Comparison of ENCODE assay signal across 30 mouse cellular contexts in genomic region chr12:8657629-8658366, GRCm38 (mm10). TPM values are rescaled to one million over a fixed set of nuclear protein-coding genes. Genes with fewer than 3 reads are reported as not detected.
DNase-seq lines count a peak whose midpoint lies in the region; ATAC-seq and TF ChIP-seq lines count a peak whose summit lies in the region.
"Had no signal": no experiment of that assay in that cellular context is flagged by ENCODE, and none has a peak within 500 bp of the region (broad histone marks: within the 10 kb centered on the region; RNA-seq: fewer than 3 reads in every experiment).

No protein-coding gene starts in this region.

- TF ChIP-seq CTCF in CH12.LX (conservative IDR thresholded peaks at IDR 0.05 in 1 of 2, IDR thresholded peaks at IDR 0.05 in 1 of 2; ENCODE audit: low read depth in 2 of 2, low read length in 2 of 2) = peak in 1 of 2 experiments; percentile 15; a peak in 2 of 4 replicates
- TF ChIP-seq CTCF in stomach, postnatal 0 days (IDR thresholded peaks at IDR 0.05; ENCODE audit: low read depth) = no peak

- H3K36me3 ChIP-seq in kidney, embryonic 15.5 days = no peaks in the 10 kb centered on the region
- no peaks in the 10 kb centered on the region for H3K36me3 ChIP-seq in midbrain, embryonic 11.5 days (ENCODE audit: control insufficient read depth, insufficient read depth, low read length)
- H3K36me3 ChIP-seq in midbrain, embryonic 14.5 days (ENCODE audit: control insufficient read depth, insufficient read depth, low read length) = no peaks in the 10 kb centered on the region
- no peaks in the 10 kb centered on the region for H3K36me3 ChIP-seq in CH12.LX (replicated peaks in 1 of 2; ENCODE audit: control insufficient read depth in 1 of 2, insufficient read depth in 1 of 2, low read length in 1 of 2)
- H3K36me3 ChIP-seq in stomach, postnatal 0 days (ENCODE audit: control insufficient read depth, insufficient read depth, low read length) = no peaks in the 10 kb centered on the region
- no peaks in the 10 kb centered on the region for H3K36me3 ChIP-seq in forebrain, embryonic 15.5 days
- H3K36me3 ChIP-seq: embryonic facial prominence, embryonic 13.5 days; embryonic facial prominence, embryonic 15.5 days; forebrain, embryonic 10.5 days; forebrain, embryonic 12.5 days had no signal

- H3K9ac ChIP-seq in kidney, embryonic 15.5 days = no peak overlapping the region
- no peak overlapping the region for H3K9ac ChIP-seq in midbrain, embryonic 11.5 days (ENCODE audit: low read length)
- H3K9ac ChIP-seq in midbrain, embryonic 14.5 days (replicated peaks; ENCODE audit: low read length) = no peak overlapping the region
- H3K9ac ChIP-seq in CH12.LX (ENCODE audit: insufficient read depth, low read depth) = peak overlapping the region; percentile 25
- no peak overlapping the region for H3K9ac ChIP-seq in stomach, postnatal 0 days (ENCODE audit: low read length)
- no peak overlapping the region for H3K9ac ChIP-seq in forebrain, embryonic 15.5 days (replicated peaks)
- H3K9ac ChIP-seq: embryonic facial prominence, embryonic 13.5 days; embryonic facial prominence, embryonic 15.5 days; forebrain, embryonic 12.5 days; forebrain, postnatal 0 days had no signal

- H3K27ac ChIP-seq in kidney, embryonic 15.5 days = no peak overlapping the region
- H3K27ac ChIP-seq in midbrain, embryonic 11.5 days (ENCODE audit: low read depth, low read length) = no peak overlapping the region
- no peak overlapping the region for H3K27ac ChIP-seq in midbrain, embryonic 14.5 days (replicated peaks; ENCODE audit: low read depth, low read length)
- H3K27ac ChIP-seq in CH12.LX (ENCODE audit: insufficient read depth, low read depth) = peak overlapping the region; percentile 12; the same call in 1 of the 2 replicates
- peak overlapping the region; percentile 81 for H3K27ac ChIP-seq in stomach, postnatal 0 days (replicated peaks)
- H3K27ac ChIP-seq in forebrain, embryonic 15.5 days (replicated peaks) = no peak overlapping the region
- H3K27ac ChIP-seq: embryonic facial prominence, embryonic 13.5 days; embryonic facial prominence, embryonic 15.5 days; forebrain, embryonic 10.5 days; forebrain, embryonic 12.5 days had no signal

- no peaks in the 10 kb centered on the region for H3K27me3 ChIP-seq in kidney, embryonic 15.5 days
- no peaks in the 10 kb centered on the region for H3K27me3 ChIP-seq in midbrain, embryonic 11.5 days (ENCODE audit: control insufficient read depth, insufficient read depth, low read length)
- H3K27me3 ChIP-seq in midbrain, embryonic 14.5 days (ENCODE audit: control insufficient read depth, insufficient read depth, low read length) = no peaks in the 10 kb centered on the region
- no peaks in the 10 kb centered on the region for H3K27me3 ChIP-seq in CH12.LX (replicated peaks)
- H3K27me3 ChIP-seq in stomach, postnatal 0 days (ENCODE audit: control insufficient read depth, insufficient read depth, low read length) = no peaks in the 10 kb centered on the region
- no peaks in the 10 kb centered on the region for H3K27me3 ChIP-seq in forebrain, embryonic 15.5 days
- H3K27me3 ChIP-seq: embryonic facial prominence, embryonic 13.5 days; embryonic facial prominence, embryonic 15.5 days; forebrain, embryonic 12.5 days had no signal

- ATAC-seq in kidney, embryonic 15.5 days (replicated peaks; ENCODE audit: low FRiP score) = 0 out of 2 replicates have a peak, but pooled peaks have one; percentile 54
- no peak for ATAC-seq in midbrain, embryonic 11.5 days (ENCODE audit: low FRiP score)
- no peak for ATAC-seq in midbrain, embryonic 14.5 days (ENCODE audit: low FRiP score, low TSS enrichment)
- no peak for ATAC-seq in stomach, postnatal 0 days (ENCODE audit: low FRiP score, low TSS enrichment)
- ATAC-seq in forebrain, embryonic 15.5 days (replicated peaks) = no peak
- ATAC-seq: CD4-positive, CD25-positive, alpha-beta regulatory T cell, adult 4 months; forebrain, embryonic 14.5 days had no signal

- H3K4me2 ChIP-seq in kidney, embryonic 15.5 days = no peak overlapping the region
- H3K4me2 ChIP-seq in midbrain, embryonic 11.5 days = no peak overlapping the region
- H3K4me2 ChIP-seq in midbrain, embryonic 14.5 days (ENCODE audit: low read length) = no peak overlapping the region
- peak overlapping the region; percentile 64; the same call in 1 of the 2 replicates for H3K4me2 ChIP-seq in CH12.LX (ENCODE audit: insufficient read depth, low read depth, poor library complexity, severe bottlenecking)
- H3K4me2 ChIP-seq in stomach, postnatal 0 days (replicated peaks; ENCODE audit: low read depth) = no peak overlapping the region
- H3K4me2 ChIP-seq in forebrain, embryonic 15.5 days (replicated peaks) = no peak overlapping the region
- H3K4me2 ChIP-seq: embryonic facial prominence, embryonic 13.5 days; embryonic facial prominence, embryonic 15.5 days; forebrain, embryonic 12.5 days had no signal

- dilution Hi-C loops in CH12.LX (cut with MboI; ENCODE audit: extremely low pct_ligation_motif_present, extremely low pct_unique_long_range_greater_than_20kb, low sequenced_read_pairs) = no loop called here

- H3K9me3 ChIP-seq in kidney, embryonic 15.5 days (replicated peaks) = no peaks in the 10 kb centered on the region
- no peaks in the 10 kb centered on the region for H3K9me3 ChIP-seq in midbrain, embryonic 11.5 days (ENCODE audit: control insufficient read depth, low read length)
- no peaks in the 10 kb centered on the region for H3K9me3 ChIP-seq in midbrain, embryonic 14.5 days (ENCODE audit: control insufficient read depth, low read length)
- no peaks in the 10 kb centered on the region for H3K9me3 ChIP-seq in CH12.LX (replicated peaks; ENCODE audit: low read length)
- no peaks in the 10 kb centered on the region for H3K9me3 ChIP-seq in stomach, postnatal 0 days (ENCODE audit: control insufficient read depth, low read length)
- no peaks in the 10 kb centered on the region for H3K9me3 ChIP-seq in forebrain, embryonic 15.5 days
- H3K9me3 ChIP-seq: embryonic facial prominence, embryonic 13.5 days; embryonic facial prominence, embryonic 15.5 days; forebrain, embryonic 10.5 days; forebrain, embryonic 12.5 days had no signal

- in situ Hi-C loops in CH12.LX (cut with MboI; ENCODE audit: low pct_ligation_motif_present, low pct_unique_long_range_greater_than_20kb, low sequenced_read_pairs) = no loop called here

- H3K4me1 ChIP-seq in kidney, embryonic 15.5 days = peaks cover 7% of the 10 kb centered on the region
- no peaks in the 10 kb centered on the region for H3K4me1 ChIP-seq in midbrain, embryonic 11.5 days (ENCODE audit: control insufficient read depth, insufficient read depth, low read length)
- H3K4me1 ChIP-seq in midbrain, embryonic 14.5 days (ENCODE audit: control insufficient read depth, insufficient read depth, low read length) = no peaks in the 10 kb centered on the region
- peaks cover 28 to 29% of the 10 kb centered on the region in 2 experiments for H3K4me1 ChIP-seq in CH12.LX (ENCODE audit: control insufficient read depth in 1 of 2, insufficient read depth in 2 of 2)
- no peaks in the 10 kb centered on the region for H3K4me1 ChIP-seq in stomach, postnatal 0 days (replicated peaks; ENCODE audit: control insufficient read depth, insufficient read depth)
- H3K4me1 ChIP-seq in forebrain, embryonic 15.5 days = no peaks in the 10 kb centered on the region
- H3K4me1 ChIP-seq: embryonic facial prominence, embryonic 13.5 days; embryonic facial prominence, embryonic 15.5 days; forebrain, embryonic 10.5 days; forebrain, embryonic 12.5 days had no signal

- no peak overlapping the region for H3K4me3 ChIP-seq in kidney, embryonic 15.5 days (replicated peaks)
- no peak overlapping the region for H3K4me3 ChIP-seq in midbrain, embryonic 11.5 days (ENCODE audit: low read depth, low read length)
- H3K4me3 ChIP-seq in midbrain, embryonic 14.5 days (replicated peaks; ENCODE audit: low read depth, low read length) = no peak overlapping the region
- H3K4me3 ChIP-seq in CH12.LX (replicated peaks in 1 of 3; ENCODE audit: low read depth in 2 of 3, low read length in 2 of 3, poor library complexity in 1 of 3) = no peak overlapping the region
- H3K4me3 ChIP-seq in stomach, postnatal 0 days (ENCODE audit: low read depth, low read length) = no peak overlapping the region
- H3K4me3 ChIP-seq in forebrain, embryonic 15.5 days = no peak overlapping the region
- H3K4me3 ChIP-seq: embryonic facial prominence, embryonic 13.5 days; embryonic facial prominence, embryonic 15.5 days; erythroblast, embryonic 14.5 days; forebrain, embryonic 10.5 days; forebrain, embryonic 12.5 days had no signal

- peak; percentile 82 for TF ChIP-seq EP300 in CH12.LX (IDR thresholded peaks at IDR 0.05; ENCODE audit: low read length)
- no peak for TF ChIP-seq EP300 in stomach, postnatal 0 days (optimal IDR thresholded peaks at IDR 0.05)

- 77% methylated on average over 6 of the region's 6 CpGs for WGBS in kidney, embryonic 15.5 days
- 95% methylated on average over 6 of the region's 6 CpGs for WGBS in midbrain, embryonic 11.5 days
- 95% methylated on average over 6 of the region's 6 CpGs for WGBS in midbrain, embryonic 14.5 days
- 84% methylated on average over 6 of the region's 6 CpGs for WGBS in stomach, postnatal 0 days
- 91% methylated on average over 6 of the region's 6 CpGs for WGBS in forebrain, embryonic 15.5 days

- no peak for TF ChIP-seq RAD21 in CH12.LX (IDR thresholded peaks at IDR 0.05; ENCODE audit: low read depth, low read length)

- DNase-seq in kidney, adult 8-10 months = no peak
- peak; percentile 69 for DNase-seq in midbrain, embryonic 11.5 days (ENCODE audit: low spot score, missing footprints)
- DNase-seq in midbrain, embryonic 14.5 days = no peak
- DNase-seq in CH12.LX (ENCODE audit: extremely low read depth) = peak; percentile 58
- DNase-seq in stomach, postnatal 0 days (ENCODE audit: low spot score) = no peak
- no peak for DNase-seq in cerebellum, postnatal 14 days
- DNase-seq: adrenal gland, adult 2 months; adrenal gland, postnatal 10 days; adrenal gland, postnatal 25 days; B cell, adult 2 months; cerebellum, adult 11 months; cerebellum, adult 18-20 months; cerebellum, adult 8-10 months; cerebellum, adult 9-11 months; cerebellum, postnatal 25 days; forebrain, postnatal 0 days had no signal

- H3K79me2 ChIP-seq in CH12.LX (replicated peaks; ENCODE audit: control insufficient read depth, extremely low read depth, insufficient read depth, poor library complexity, severe bottlenecking) = no peaks in the 10 kb centered on the region

- no peak; the same call in 1 of the 2 replicates for TF ChIP-seq POLR2A in CH12.LX (IDR thresholded peaks at IDR 0.05; ENCODE audit: low read depth, low read length)

RNA-seq across cellular contexts. Expression of gene Pum2, which starts 16.1 kb away (rescaled TPM):
- polyA plus RNA-seq in kidney, embryonic 15.5 days (2015; fragmentation: Nextera tagmentation; extraction: Ambion mirVana) = 47.9 and 49.1 TPM in 2 replicates
- polyA plus RNA-seq in midbrain, embryonic 11.5 days (2014; fragmentation: Nextera tagmentation; extraction: Ambion mirVana) = 79.1 and 82.5 TPM in 2 replicates
- 69.9 and 83.5 TPM in 2 replicates for polyA plus RNA-seq in midbrain, embryonic 14.5 days (2014; fragmentation: Nextera tagmentation; extraction: Ambion mirVana)
- total RNA-seq in CH12.LX (2012; rRNA removed) (52.9 and 61.0 TPM in 2 replicates), CH12.LX (2014; rRNA removed) (90.2 and 97.5 TPM in 2 replicates)
- 62.7 and 75.4 TPM in 2 replicates for polyA plus RNA-seq in CH12.LX (2012; ENCODE audit: insufficient read length, low read depth)
- polyA plus RNA-seq in stomach, postnatal 0 days (2015; fragmentation: Nextera tagmentation; extraction: Ambion mirVana) = 22.6 and 23.8 TPM in 2 replicates
- 66.5 and 67.7 TPM in 2 replicates for polyA plus RNA-seq in forebrain, embryonic 15.5 days (2015; fragmentation: Nextera tagmentation; extraction: Ambion mirVana)

RNA-seq across cellular contexts. Expression of gene Slc7a15, which starts 58.9 kb away (rescaled TPM):
- polyA plus RNA-seq in kidney, embryonic 15.5 days (2015; fragmentation: Nextera tagmentation; extraction: Ambion mirVana) = not detected in 2 replicates
- polyA plus RNA-seq in midbrain, embryonic 11.5 days (2014; fragmentation: Nextera tagmentation; extraction: Ambion mirVana) = not detected in 2 replicates
- polyA plus RNA-seq in midbrain, embryonic 14.5 days (2014; fragmentation: Nextera tagmentation; extraction: Ambion mirVana) = not detected in 2 replicates
- not detected in 2 replicates for total RNA-seq in CH12.LX (2012; rRNA removed)
- not detected in 2 replicates for total RNA-seq in CH12.LX (2014; rRNA removed)
- polyA plus RNA-seq in CH12.LX (2012; ENCODE audit: insufficient read length, low read depth) = not detected in 2 replicates
- polyA plus RNA-seq in stomach, postnatal 0 days (2015; fragmentation: Nextera tagmentation; extraction: Ambion mirVana) = not detected in 2 replicates
- polyA plus RNA-seq in forebrain, embryonic 15.5 days (2015; fragmentation: Nextera tagmentation; extraction: Ambion mirVana) = not detected in 2 replicates
- total RNA-seq: adrenal gland, adult 2 months; adrenal gland, postnatal 25 days; adrenal gland, postnatal 4 days; forebrain, postnatal 0 days; MEL had no signal
- polyA plus RNA-seq: adrenal gland, adult 2 months; brain, embryonic 14.5 days; CD4-positive, CD25-positive, alpha-beta regulatory T cell, adult 4 months; cortical plate, adult 2 months; embryonic facial prominence, embryonic 11.5 days; embryonic facial prominence, embryonic 13.5 days; embryonic facial prominence, embryonic 15.5 days; erythroblast, embryonic 14.5 days; forebrain, embryonic 10.5 days; forebrain, embryonic 12.5 days; forebrain, embryonic 14.5 days; forebrain, postnatal 0 days had no signal

Comparison
In these comparisons a context has a peak if more than half of its experiments do, and no peak if none do; other contexts are left out.
1. DNase-seq: peak in midbrain, embryonic 11.5 days (single experiment) and CH12.LX (single experiment); none in kidney, adult 8-10 months (0 of 2), midbrain, embryonic 14.5 days (single experiment), stomach, postnatal 0 days (single experiment) and cerebellum, postnatal 14 days (0 of 2).
2. H3K27ac ChIP-seq: peak in CH12.LX (single experiment) and stomach, postnatal 0 days (single experiment); none in kidney, embryonic 15.5 days (single experiment), midbrain, embryonic 11.5 days (single experiment), midbrain, embryonic 14.5 days (single experiment) and forebrain, embryonic 15.5 days (single experiment).